Mouse (Mus musculus) liver, postnatal 0 days (tissue): ENCODE data around the gene Mybpc3.

Experiments
- CTCF ChIP-seq: sonication (generic); IDR thresholded peaks from 2 replicates; pipeline ENCODE4 v1.5.1; 2016; ENCODE audit warnings: antibody characterized with exemption, low read depth
- EP300 ChIP-seq: IDR thresholded peaks from 2 replicates; pipeline ENCODE4 v1.6.1; 2016; ENCODE audit warnings: antibody characterized with exemption, low read depth, mild to moderate bottlenecking

GRCm38 (mm10) chr2:91068162-91068871 is 49.6 kb upstream of the Mybpc3 start:
- TF ChIP-seq CTCF: no peak
- TF ChIP-seq EP300: no peak
